Mouse (Mus musculus) forebrain, embryonic 16.5 days (tissue): ENCODE measurements around the gene Sec31a. TPM values are rescaled to one million over a fixed set of nuclear protein-coding genes. Genes with fewer than 3 reads are reported as not detected.
A peak's percentile ranks its signal among the peaks of the same experiment; 100 is the strongest.

Source experiments
- ATAC-seq: fragments of 200-750 bp; cut with Nextera tagmentation; 2 replicates; pipeline ENCODE4 v1.8.0; 2017; ENCODE audit warnings: mild to moderate bottlenecking, moderate library complexity
- H3K27ac ChIP-seq: fragments of 300-500 bp; sonication (generic); 2 replicates; pipeline ENCODE4 v1.5.1; 2014; ENCODE audit warnings: low read length, control low read depth
- H3K27me3 ChIP-seq: fragments of 300-500 bp; sonication (generic); replicated peaks from 2 replicates; pipeline ENCODE4 v1.6.1; 2014; ENCODE audit warnings: low read length; ENCODE audit not compliant: control insufficient read depth, insufficient read depth
- H3K36me3 ChIP-seq: fragments of 300-500 bp; sonication (generic); 2 replicates; pipeline ENCODE4 v1.6.1; 2014; ENCODE audit not compliant: control insufficient read depth, insufficient read depth
- H3K4me1 ChIP-seq: fragments of 300-500 bp; sonication (generic); replicated peaks from 2 replicates; pipeline ENCODE4 v1.6.1; 2014; ENCODE audit warnings: low read length; ENCODE audit not compliant: control insufficient read depth, insufficient read depth
- H3K4me2 ChIP-seq: fragments of 300-500 bp; sonication (generic); 2 replicates; pipeline ENCODE4 v1.6.1; 2014; ENCODE audit warnings: mild to moderate bottlenecking, low read length, control low read depth
- H3K4me3 ChIP-seq: fragments of 300-500 bp; sonication (generic); replicated peaks from 2 replicates; pipeline ENCODE4 v1.5.1; 2014; ENCODE audit warnings: mild to moderate bottlenecking, low read length, control low read depth
- H3K9ac ChIP-seq: fragments of 300-500 bp; sonication (generic); replicated peaks from 2 replicates; pipeline ENCODE4 v1.6.1; 2014; ENCODE audit warnings: low read depth, low read length, control low read depth
- H3K9me3 ChIP-seq: fragments of 300-500 bp; sonication (generic); 2 replicates; pipeline ENCODE4 v1.6.1; 2016; ENCODE audit warnings: low read length; ENCODE audit not compliant: control insufficient read depth
- WGBS: fragments of 180-500 bp; shearing (Covaris S2); extraction: QIAGEN DNeasy Blood & Tissue Kit; methylation state at CpG from one replicate; pipeline ENCODE4 v1.1.7; 2014; 5-methylcytosine and 5-hydroxymethylcytosine counted together
- polyA plus RNA-seq: library from polyadenylated mRNA; unstranded; fragments of >200 nt; fragmentation: Nextera tagmentation; extraction: Ambion mirVana; gene quantifications from 2 replicates; pipeline ENCODE4 v1.2.1, GENCODE M21; 2015

The Sec31a gene
- polyA plus RNA-seq, 1 experiment from 2014 or later = 91.0 TPM

DNA sequence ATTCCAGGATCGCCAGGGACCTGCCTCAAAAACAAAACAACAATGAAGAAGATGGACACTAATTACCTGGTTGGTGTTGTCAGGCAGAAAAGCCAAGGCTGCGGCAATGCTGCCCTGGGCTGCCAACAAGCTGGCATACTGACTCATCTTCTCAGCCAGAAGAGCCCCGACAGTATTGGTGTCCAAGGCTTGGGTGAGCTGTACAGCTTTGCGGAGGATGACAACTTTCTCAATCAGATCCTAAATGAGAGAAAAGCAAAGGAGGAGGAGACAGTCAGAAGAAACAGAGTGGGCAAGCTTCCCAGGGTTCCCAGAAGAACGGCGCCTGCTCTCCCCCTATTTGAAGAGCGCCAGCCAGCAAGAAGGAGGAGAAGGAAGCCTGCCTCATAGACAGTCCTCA lies 34.9 kb downstream of the Sec31a start:
- no peak overlapping the region for H3K4me2 ChIP-seq
- peaks cover 34% of the 10 kb centered on the region for H3K36me3 ChIP-seq
- H3K9ac ChIP-seq = no peak overlapping the region
- WGBS = 78% methylated on average over 7 of the region's 7 CpGs
- no peaks in the 10 kb centered on the region for H3K27me3 ChIP-seq
- ATAC-seq = 0 out of 2 replicates have a peak, but pooled peaks have one; percentile 23
- H3K9me3 ChIP-seq = no peaks in the 10 kb centered on the region
- no peaks in the 10 kb centered on the region for H3K4me1 ChIP-seq
- H3K4me3 ChIP-seq = no peak overlapping the region
- no peak overlapping the region for H3K27ac ChIP-seq

DNA sequence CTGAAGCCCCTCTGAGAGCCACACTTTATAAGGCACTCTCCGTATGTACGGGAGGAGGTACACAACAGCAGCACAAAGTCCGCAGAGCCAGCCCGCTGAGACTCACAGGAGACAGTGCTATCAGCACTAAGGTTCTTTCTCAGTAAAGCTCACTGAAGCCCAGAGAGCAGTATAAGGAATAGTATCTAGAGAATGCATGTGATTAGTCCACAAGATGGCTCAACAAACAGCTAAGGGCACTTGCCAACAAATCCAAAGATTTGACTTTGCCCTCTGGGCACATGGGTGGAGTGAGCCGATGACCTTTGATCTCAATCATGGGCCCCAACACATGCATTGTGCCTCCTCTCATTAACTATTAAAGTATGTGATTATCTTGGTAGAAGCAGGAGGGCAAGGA lies 35.8 kb downstream of the Sec31a start:
- Histone ChIP-seq H3K27ac (no peak overlapping the region), H3K9ac (no peak overlapping the region), H3K4me2 (no peak overlapping the region), H3K4me1 (no peaks in the 10 kb centered on the region), H3K9me3 (no peaks in the 10 kb centered on the region), H3K27me3 (no peaks in the 10 kb centered on the region), H3K4me3 (no peak overlapping the region), H3K36me3 (peaks cover 34% of the 10 kb centered on the region)
- 96% methylated on average over 5 of the region's 5 CpGs for WGBS
- ATAC-seq = no peak

DNA sequence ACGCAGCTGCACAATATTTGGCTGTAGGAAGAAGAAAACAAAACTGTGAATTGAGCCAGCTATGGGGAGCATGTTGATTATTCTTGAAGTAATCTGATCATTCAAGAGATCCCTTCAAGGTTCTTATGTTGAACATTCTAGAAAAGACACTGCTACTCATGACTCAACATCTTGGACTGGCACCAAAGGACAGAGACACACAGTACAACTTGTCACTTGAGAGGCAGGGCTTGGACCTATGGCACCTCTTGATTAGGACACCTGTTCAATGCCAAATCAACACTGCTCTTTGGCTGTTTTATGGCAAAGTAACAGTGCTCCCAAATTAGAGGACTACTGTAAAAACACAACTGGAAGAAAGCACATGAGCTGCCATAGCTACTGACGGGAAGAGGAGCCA lies 37.1 kb downstream of the Sec31a start:
- H3K9ac ChIP-seq = no peak overlapping the region
- no peaks in the 10 kb centered on the region for H3K9me3 ChIP-seq
- ATAC-seq = no peak
- H3K27ac ChIP-seq = no peak overlapping the region
- no peak overlapping the region for H3K4me3 ChIP-seq
- no peaks in the 10 kb centered on the region for H3K27me3 ChIP-seq
- H3K4me2 ChIP-seq = no peak overlapping the region
- 91% methylated on average over 2 of the region's 2 CpGs for WGBS
- no peaks in the 10 kb centered on the region for H3K4me1 ChIP-seq
- H3K36me3 ChIP-seq = peaks cover 35% of the 10 kb centered on the region

DNA sequence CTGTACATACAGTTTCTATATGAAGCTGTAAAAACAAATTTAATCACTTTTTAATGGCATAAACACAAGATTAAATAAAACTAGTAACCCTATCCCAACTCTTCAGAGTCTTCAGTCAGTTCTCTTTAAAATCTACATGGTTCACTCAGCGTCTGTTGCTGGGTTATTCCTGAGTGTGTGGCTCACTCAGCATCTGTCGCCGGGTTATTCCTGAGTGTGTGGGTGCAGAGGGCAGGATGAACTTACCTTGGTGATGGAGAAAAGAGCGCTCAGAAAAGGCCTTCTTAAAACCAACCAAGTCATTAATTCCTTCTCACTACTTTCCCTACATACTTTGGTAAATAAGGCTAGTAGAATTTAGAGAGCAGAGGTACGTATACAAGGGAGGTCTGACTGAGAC lies 37.8 kb downstream of the Sec31a start:
- Histone ChIP-seq H3K4me1 (no peaks in the 10 kb centered on the region), H3K4me3 (no peak overlapping the region), H3K9me3 (no peaks in the 10 kb centered on the region), H3K4me2 (no peak overlapping the region), H3K36me3 (peaks cover 33% of the 10 kb centered on the region), H3K27me3 (no peaks in the 10 kb centered on the region), H3K27ac (no peak overlapping the region), H3K9ac (no peak overlapping the region)
- no peak for ATAC-seq
- 94% methylated on average over 5 of the region's 5 CpGs for WGBS

DNA sequence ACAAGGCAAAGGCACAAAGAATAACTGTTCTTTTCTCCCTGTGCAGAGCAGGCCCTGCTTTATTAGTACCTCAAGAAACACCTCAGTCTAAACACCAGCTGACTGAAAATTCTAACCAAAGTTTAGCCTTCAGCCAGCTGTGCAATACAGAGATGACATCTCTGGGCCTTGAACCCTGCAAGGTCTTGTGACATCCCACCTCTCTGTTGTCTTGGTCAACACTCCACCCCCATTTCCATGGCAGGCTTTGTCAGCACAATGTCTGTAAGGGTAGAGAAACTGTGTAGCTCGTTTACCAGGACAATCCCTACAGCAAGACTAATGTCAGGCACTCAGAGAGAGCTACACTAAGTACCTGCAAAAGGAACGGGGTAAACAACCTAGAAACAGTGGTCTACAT lies 38.7 kb downstream of the Sec31a start:
- H3K27ac ChIP-seq = no peak overlapping the region
- no peak overlapping the region for H3K4me3 ChIP-seq
- no peaks in the 10 kb centered on the region for H3K4me1 ChIP-seq
- peaks cover 35% of the 10 kb centered on the region for H3K36me3 ChIP-seq
- 67% methylated on average over 2 of the region's 2 CpGs for WGBS
- H3K9me3 ChIP-seq = no peaks in the 10 kb centered on the region
- no peaks in the 10 kb centered on the region for H3K27me3 ChIP-seq
- ATAC-seq = no peak
- H3K4me2 ChIP-seq = no peak overlapping the region
- H3K9ac ChIP-seq = no peak overlapping the region

DNA sequence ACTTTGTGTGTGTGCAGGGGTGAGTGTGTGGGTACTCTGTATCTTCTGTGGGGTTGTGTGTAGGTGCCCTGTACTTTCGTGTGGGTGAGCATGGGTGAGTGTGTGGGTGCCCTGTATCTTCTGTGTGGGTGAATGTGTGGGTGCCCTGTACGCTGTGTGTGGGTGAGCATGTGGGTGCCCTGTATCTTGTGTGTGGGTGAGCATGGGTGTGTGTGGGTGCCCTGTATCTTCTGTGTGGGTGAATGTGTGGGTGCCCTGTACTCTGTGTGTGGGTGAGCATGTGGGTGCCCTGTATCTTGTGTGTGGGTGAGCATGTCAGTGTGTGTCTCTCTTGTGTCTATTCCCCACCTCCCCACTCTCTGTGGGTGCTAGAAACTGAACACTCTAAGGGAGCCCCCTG lies 41.3 kb downstream of the Sec31a start:
- WGBS = 90% methylated on average over 2 of the region's 2 CpGs
- H3K4me1 ChIP-seq = no peaks in the 10 kb centered on the region
- no peaks in the 10 kb centered on the region for H3K9me3 ChIP-seq
- H3K4me2 ChIP-seq = no peak overlapping the region
- H3K4me3 ChIP-seq = no peak overlapping the region
- no peak overlapping the region for H3K27ac ChIP-seq
- no peak overlapping the region for H3K9ac ChIP-seq
- no peaks in the 10 kb centered on the region for H3K27me3 ChIP-seq
- no peak for ATAC-seq
- H3K36me3 ChIP-seq = peaks cover 30% of the 10 kb centered on the region

DNA sequence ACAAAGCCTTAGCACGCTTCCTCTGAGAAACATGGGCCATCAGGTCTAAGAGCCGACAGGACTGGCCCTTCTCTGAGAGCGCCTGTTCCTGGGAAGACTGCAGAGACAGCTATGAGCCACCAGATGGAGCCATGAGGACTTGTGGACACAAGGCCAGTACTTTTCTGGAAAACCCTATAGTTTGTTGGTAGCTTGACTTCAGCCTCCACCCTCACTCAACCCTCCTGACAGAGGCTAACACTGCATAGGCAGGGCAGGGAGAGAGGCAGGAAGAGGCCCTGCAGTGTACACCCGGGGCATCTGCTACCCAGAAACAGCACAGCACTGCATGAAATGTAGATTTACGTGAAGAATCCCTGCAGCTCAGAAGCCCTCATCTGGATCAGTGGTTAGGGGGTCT lies 42.1 kb downstream of the Sec31a start:
- Histone ChIP-seq H3K4me3 (no peak overlapping the region), H3K27me3 (no peaks in the 10 kb centered on the region), H3K4me2 (no peak overlapping the region), H3K27ac (no peak overlapping the region), H3K9me3 (no peaks in the 10 kb centered on the region), H3K9ac (no peak overlapping the region), H3K36me3 (peaks cover 28% of the 10 kb centered on the region), H3K4me1 (no peaks in the 10 kb centered on the region)
- 50% methylated on average over 5 of the region's 5 CpGs for WGBS
- no peak; the same call in 1 of the 2 replicates for ATAC-seq

DNA sequence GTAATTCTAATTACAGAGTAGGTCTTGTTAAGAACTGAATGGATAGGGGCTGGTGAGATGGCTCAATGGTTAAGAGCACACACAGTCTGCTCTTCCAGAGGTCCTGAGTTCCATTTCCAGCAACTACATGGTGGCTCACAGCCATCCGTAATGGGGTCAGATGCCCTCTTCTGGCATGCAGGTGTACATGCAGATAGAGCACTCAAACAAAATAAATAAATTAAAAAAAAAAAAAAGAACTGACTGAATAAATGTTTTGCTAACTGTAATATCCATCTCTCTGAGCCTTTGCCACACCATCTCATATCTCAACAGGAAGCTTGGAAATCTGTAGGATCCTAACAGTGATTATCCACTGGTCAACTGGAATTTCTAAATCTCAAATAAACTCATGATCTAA lies 45.1 kb downstream of the Sec31a start:
- WGBS = 55% methylated on average over 1 of the region's 1 CpGs
- H3K4me1 ChIP-seq = no peaks in the 10 kb centered on the region
- no peak for ATAC-seq
- H3K4me3 ChIP-seq = no peak overlapping the region
- no peaks in the 10 kb centered on the region for H3K27me3 ChIP-seq
- peaks cover 24% of the 10 kb centered on the region for H3K36me3 ChIP-seq
- no peak overlapping the region for H3K27ac ChIP-seq
- no peak overlapping the region for H3K9ac ChIP-seq
- H3K4me2 ChIP-seq = no peak overlapping the region
- H3K9me3 ChIP-seq = no peaks in the 10 kb centered on the region

DNA sequence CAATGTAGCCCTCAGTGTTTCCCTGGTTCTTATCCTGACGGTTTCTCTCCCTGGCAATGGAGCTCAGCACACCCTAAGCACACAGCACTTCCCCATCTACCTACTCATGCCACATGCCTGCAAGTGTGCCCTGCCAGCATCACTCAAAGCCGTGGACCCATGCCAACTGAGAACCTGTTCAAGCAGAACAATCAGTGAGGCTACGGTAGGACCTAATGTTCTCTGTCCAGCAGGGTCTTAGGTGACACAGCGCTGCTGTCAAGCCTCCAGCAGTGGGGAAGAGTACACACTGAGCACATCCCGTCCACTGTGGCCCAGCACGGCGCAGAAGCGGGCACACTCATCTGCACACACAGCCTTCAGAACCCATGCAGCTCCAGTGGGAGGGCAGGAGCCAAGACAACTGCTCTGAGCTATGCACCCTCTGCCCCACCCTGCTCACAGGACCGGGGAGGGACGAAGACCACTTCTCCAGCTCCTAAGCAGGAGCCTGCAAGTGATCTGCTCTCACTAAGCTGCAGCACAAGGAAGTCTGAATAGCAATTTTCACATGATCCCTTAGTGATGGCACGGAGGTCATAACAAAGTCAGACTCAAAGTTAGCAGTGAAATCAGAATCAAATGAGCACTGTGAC lies 46.1 kb downstream of the Sec31a start:
- Histone ChIP-seq H3K27ac (no peak overlapping the region), H3K9ac (no peak overlapping the region), H3K4me3 (no peak overlapping the region), H3K4me1 (no peaks in the 10 kb centered on the region), H3K27me3 (no peaks in the 10 kb centered on the region), H3K4me2 (no peak overlapping the region), H3K9me3 (no peaks in the 10 kb centered on the region), H3K36me3 (peaks cover 23% of the 10 kb centered on the region)
- no peak for ATAC-seq
- WGBS = 75% methylated on average over 11 of the region's 11 CpGs

DNA sequence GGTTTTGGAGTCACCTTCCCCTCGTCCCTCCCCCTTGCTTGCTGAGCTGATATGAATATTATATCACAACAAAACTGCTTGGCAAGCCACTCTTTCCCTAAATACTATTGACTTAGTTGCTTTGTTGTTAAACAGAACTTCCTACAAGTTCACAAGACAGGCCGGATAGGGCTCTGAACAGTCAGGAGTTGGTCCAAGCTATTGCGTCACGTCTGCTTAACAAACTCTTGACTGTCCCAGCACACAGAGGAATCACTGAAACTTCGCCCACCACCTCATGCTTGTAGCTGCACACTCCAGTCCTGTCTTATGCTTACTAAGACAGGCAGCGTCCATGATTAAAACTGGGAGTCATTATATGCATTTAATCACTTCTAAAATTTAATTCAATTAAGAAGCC lies 46.9 kb downstream of the Sec31a start:
- Histone ChIP-seq H3K4me1 (no peaks in the 10 kb centered on the region), H3K4me3 (no peak overlapping the region), H3K9ac (no peak overlapping the region), H3K27ac (no peak overlapping the region), H3K36me3 (peaks cover 25% of the 10 kb centered on the region), H3K27me3 (no peaks in the 10 kb centered on the region), H3K4me2 (no peak overlapping the region), H3K9me3 (no peaks in the 10 kb centered on the region)
- 94% methylated on average over 6 of the region's 6 CpGs for WGBS
- ATAC-seq = no peak
